Mouse (Mus musculus) layer of hippocampus, postnatal 10 days (tissue): ENCODE data around the gene Tapbp. TPM values are rescaled to one million over a fixed set of nuclear protein-coding genes. Genes with fewer than 3 reads are reported as not detected.
"Not testable (repeated sequence)": the region's sequence is repeated elsewhere in the genome, so short reads cannot be mapped to it uniquely, and the experiment has no call there.

Experiments used
- DNase-seq, 2 experiments: peaks; one replicate each; pipeline ENCODE4 v3.0.0; 2021; ENCODE audit warnings: low spot score in 2 of 2
- total RNA-seq, 2 experiments: library from RNA; stranded (reverse); gene quantifications; 2 replicates each; pipeline ENCODE4 v1.2.3; 2021

Tapbp gene
- total RNA-seq, 2 experiments from 2014 or later = 36.3 to 40.7 TPM

- DNase-seq = no peak
Measured at GRCm38 (mm10) chr17:33941381-33941780, 25.7 kb downstream of the Tapbp start.

- DNase-seq = no peak
Measured at GRCm38 (mm10) chr17:33943454-33943853, 27.8 kb downstream of the Tapbp start.

- DNase-seq = no peak
Measured at GRCm38 (mm10) chr17:33947430-33948089, 31.9 kb downstream of the Tapbp start.

GRCm38 (mm10) chr17:33948090-33948904, 32.6 kb downstream of the Tapbp start:
- no peak for DNase-seq

- DNase-seq = no peak
Measured at GRCm38 (mm10) chr17:33948905-33949537, 33.3 kb downstream of the Tapbp start.

GRCm38 (mm10) chr17:33950131-33950625, 34.5 kb downstream of the Tapbp start:
- no peak for DNase-seq

- DNase-seq = peak; percentile 73 to 81
Measured at GRCm38 (mm10) chr17:33951021-33951946, 35.6 kb downstream of the Tapbp start, which contains the start of gene B3galt4. TSS of gene B3galt4 (minus strand) at chr17:33951488.

- DNase-seq = not testable (repeated sequence)
Measured at GRCm38 (mm10) chr17:33952015-33952414, 36.3 kb downstream of the Tapbp start.

- DNase-seq = no peak
Measured at GRCm38 (mm10) chr17:33952879-33953278, 37.2 kb downstream of the Tapbp start.

- DNase-seq = no peak
Measured at GRCm38 (mm10) chr17:33953310-33953709, 37.6 kb downstream of the Tapbp start.

GRCm38 (mm10) chr17:33953961-33954565, 38.4 kb downstream of the Tapbp start:
- no peak for DNase-seq

- DNase-seq = no peak
Measured at GRCm38 (mm10) chr17:33954646-33955554, 39.2 kb downstream of the Tapbp start.

GRCm38 (mm10) chr17:33955555-33956214, 40.0 kb downstream of the Tapbp start, which contains the start of the genes Vps52 and Rps18:
TSS of gene Vps52 (plus strand) at chr17:33955812.
TSS of gene Rps18 (minus strand) at chr17:33956001.
- peak; percentile 96 to 98 for DNase-seq

- no peak for DNase-seq
Measured at GRCm38 (mm10) chr17:33956336-33956735, 40.6 kb downstream of the Tapbp start.

GRCm38 (mm10) chr17:33957493-33957892, 41.8 kb downstream of the Tapbp start:
- DNase-seq = no peak

- no peak for DNase-seq
Measured at GRCm38 (mm10) chr17:33958451-33958850, 42.8 kb downstream of the Tapbp start.

GRCm38 (mm10) chr17:33959135-33959534, 43.4 kb downstream of the Tapbp start:
- DNase-seq = no peak

GRCm38 (mm10) chr17:33959948-33960347, 44.2 kb downstream of the Tapbp start:
- no peak for DNase-seq
